ENCODE assay signal across 11 mouse cellular contexts in genomic region chr4:62677047-62677737, GRCm38 (mm10).
DNase-seq lines count a peak whose midpoint lies in the region; ATAC-seq lines count a peak whose summit lies in the region.
"Had no signal": no experiment of that assay in that cellular context is flagged by ENCODE, and none has a peak within 500 bp of the region (broad histone marks: within the 10 kb centered on the region; RNA-seq: fewer than 3 reads in every experiment).

No protein-coding gene starts in this region.

- no peaks in the 10 kb centered on the region for H3K27me3 ChIP-seq in neural tube, embryonic 11.5 days (ENCODE audit: control insufficient read depth, insufficient read depth, low read length)
- peaks cover 11% of the 10 kb centered on the region; the same call in 1 of the 2 replicates for H3K27me3 ChIP-seq in midbrain, embryonic 10.5 days (ENCODE audit: low read depth, poor library complexity, severe bottlenecking)
- H3K27me3 ChIP-seq in stomach, embryonic 16.5 days (ENCODE audit: control insufficient read depth, insufficient read depth, low read length) = no peaks in the 10 kb centered on the region
- H3K27me3 ChIP-seq: Patski had no signal

- H3K9ac ChIP-seq in neural tube, embryonic 11.5 days (ENCODE audit: low read length) = no peak overlapping the region
- H3K9ac ChIP-seq in stomach, embryonic 16.5 days (ENCODE audit: low read length) = peak overlapping the region; percentile 77
- H3K9ac ChIP-seq: heart, embryonic 15.5 days; liver, embryonic 14.5 days had no signal

- no peaks in the 10 kb centered on the region for H3K36me3 ChIP-seq in neural tube, embryonic 11.5 days (ENCODE audit: control insufficient read depth, insufficient read depth, low read length)
- H3K36me3 ChIP-seq in midbrain, embryonic 10.5 days = peaks cover 18% of the 10 kb centered on the region
- no peaks in the 10 kb centered on the region for H3K36me3 ChIP-seq in stomach, embryonic 16.5 days (ENCODE audit: control insufficient read depth, insufficient read depth, low read length)

- no peak for ATAC-seq in neural tube, embryonic 11.5 days (ENCODE audit: insufficient read depth, low FRiP score, low TSS enrichment)
- no peak for ATAC-seq in stomach, embryonic 16.5 days (ENCODE audit: insufficient read depth, low FRiP score)
- ATAC-seq: Patski had no signal

- peak; percentile 74 for DNase-seq in cerebellum, adult 9-10 months
- no peak for DNase-seq in cerebellum, adult 8-10 months
- no peak for DNase-seq in neural tube, embryonic 11.5 days (ENCODE audit: low spot score)
- DNase-seq in neural tube, embryonic 10.5 days (ENCODE audit: extremely low spot score, low spot score) = no peak
- DNase-seq in midbrain, embryonic 10.5 days (ENCODE audit: low spot score) = no peak
- no peak for DNase-seq in right cerebral cortex, postnatal 4 days
- DNase-seq in thymus, postnatal 25 days = no peak

- H3K4me3 ChIP-seq in neural tube, embryonic 11.5 days (ENCODE audit: low read depth, low read length) = no peak overlapping the region
- 0 out of 2 replicates have a peak overlapping the region, but pooled peaks have one; percentile 2 for H3K4me3 ChIP-seq in midbrain, embryonic 10.5 days
- peak overlapping the region; percentile 3; the same call in 1 of the 2 replicates for H3K4me3 ChIP-seq in stomach, embryonic 16.5 days (replicated peaks; ENCODE audit: low read length)
- H3K4me3 ChIP-seq: heart, embryonic 15.5 days had no signal

- H3K27ac ChIP-seq in neural tube, embryonic 11.5 days (ENCODE audit: low read depth, low read length) = no peak overlapping the region
- H3K27ac ChIP-seq in midbrain, embryonic 10.5 days (replicated peaks) = 0 out of 2 replicates have a peak overlapping the region, but pooled peaks have one; percentile 42
- 0 out of 2 replicates have a peak overlapping the region, but pooled peaks have one; percentile 25 for H3K27ac ChIP-seq in stomach, embryonic 16.5 days (ENCODE audit: low read length)
- H3K27ac ChIP-seq: heart, embryonic 15.5 days; liver, embryonic 14.5 days had no signal

- H3K4me2 ChIP-seq in neural tube, embryonic 11.5 days (ENCODE audit: low read depth) = peak overlapping the region; percentile 63; the same call in 1 of the 2 replicates
- H3K4me2 ChIP-seq in stomach, embryonic 16.5 days (ENCODE audit: low read depth, low read length) = peak overlapping the region; percentile 38; the same call in 1 of the 2 replicates
- H3K4me2 ChIP-seq: heart, embryonic 15.5 days had no signal

- WGBS in neural tube, embryonic 11.5 days = 48% methylated on average over 10 of the region's 10 CpGs
- 53% methylated on average over 10 of the region's 10 CpGs for WGBS in midbrain, embryonic 10.5 days
- 52% methylated on average over 10 of the region's 10 CpGs for WGBS in stomach, embryonic 16.5 days

- H3K4me1 ChIP-seq in neural tube, embryonic 11.5 days (ENCODE audit: control insufficient read depth, insufficient read depth, low read length) = peaks cover 32% of the 10 kb centered on the region
- H3K4me1 ChIP-seq in midbrain, embryonic 10.5 days = peaks cover 54% of the 10 kb centered on the region
- H3K4me1 ChIP-seq in stomach, embryonic 16.5 days (ENCODE audit: control insufficient read depth, insufficient read depth, low read length) = peaks cover 39% of the 10 kb centered on the region

- H3K9me3 ChIP-seq in neural tube, embryonic 11.5 days (ENCODE audit: control insufficient read depth, low read length) = no peaks in the 10 kb centered on the region
- no peaks in the 10 kb centered on the region for H3K9me3 ChIP-seq in midbrain, embryonic 10.5 days (replicated peaks)
- no peaks in the 10 kb centered on the region for H3K9me3 ChIP-seq in stomach, embryonic 16.5 days (replicated peaks; ENCODE audit: control insufficient read depth, low read length)
- H3K9me3 ChIP-seq: heart, embryonic 15.5 days had no signal
